19 mouse cellular contexts compared by ENCODE assay signal in the genomic region with DNA sequence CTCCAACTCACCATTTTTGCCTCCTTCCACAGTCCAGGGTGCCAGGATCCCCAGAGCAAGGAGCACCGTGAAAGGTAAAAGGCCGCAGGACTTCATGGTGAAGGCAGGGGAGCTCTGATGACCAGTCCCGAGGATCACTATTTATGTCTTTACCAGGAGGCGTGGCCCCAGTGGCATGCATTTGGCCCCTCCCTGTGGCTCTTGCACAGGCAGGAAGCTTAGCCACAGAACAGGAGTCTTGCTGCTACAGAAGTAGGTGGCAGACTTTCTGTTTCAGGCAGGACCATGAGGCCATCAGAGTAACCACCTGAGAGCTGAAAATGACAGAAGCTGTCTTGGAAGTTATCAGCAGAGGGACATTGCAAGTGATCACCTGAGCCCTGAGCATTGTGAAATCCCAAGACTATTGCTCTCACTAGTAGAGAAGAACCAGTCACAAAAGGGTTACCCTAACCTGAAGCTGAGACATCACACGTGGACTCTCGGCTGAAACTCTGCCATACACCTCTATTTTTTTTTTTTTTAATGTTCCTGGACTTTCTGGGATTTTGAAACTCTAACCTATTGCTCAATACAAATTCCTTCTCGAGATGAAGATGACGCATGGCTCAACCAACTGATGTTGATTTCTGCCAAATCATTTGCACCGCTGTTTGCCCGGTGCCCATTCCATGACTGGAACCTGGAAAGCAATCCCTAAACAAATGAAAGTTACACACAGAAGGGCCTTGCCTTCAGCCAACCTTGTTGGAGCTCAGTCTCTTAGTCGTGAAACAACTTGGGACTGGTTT. TPM values are rescaled to one million over a fixed set of nuclear protein-coding genes. Genes with fewer than 3 reads are reported as not detected.
DNase-seq lines count a peak whose midpoint lies in the region; ATAC-seq and TF ChIP-seq lines count a peak whose summit lies in the region.
"Had no signal": no experiment of that assay in that cellular context is flagged by ENCODE, and none has a peak within 500 bp of the region (broad histone marks: within the 10 kb centered on the region; RNA-seq: fewer than 3 reads in every experiment).

No protein-coding gene starts in this region.

- peak; percentile 37 for ATAC-seq in Patski
- ATAC-seq in neutrophil, adult 5-6 weeks (ENCODE audit: extremely low read depth, insufficient number of reproducible peaks, low FRiP score, poor library complexity, severe bottlenecking): peak; percentile 92
- ATAC-seq in frontal cortex, adult (ENCODE audit: low TSS enrichment): no peak
- ATAC-seq: forebrain, embryonic 15.5 days had no signal

- POLR2A ChIA-PET in Patski (lab: Charles Lee): no interaction called here

- TF ChIP-seq CTCF in Patski (IDR thresholded peaks at IDR 0.05): no peak

- peak; percentile 27 to 40 for DNase-seq in spleen, postnatal 36 days (ENCODE audit: low spot score in 2 of 2)
- no peak for DNase-seq in spleen, postnatal 14 days (ENCODE audit: low spot score in 2 of 2)
- peak; percentile 49 for DNase-seq in Patski (ENCODE audit: low read depth, low spot score)
- peak; percentile 25 for DNase-seq in lung, postnatal 10 days
- no peak for DNase-seq in urinary bladder, adult 18-20 months (ENCODE audit: low spot score in 2 of 2)
- DNase-seq in ovary, postnatal 10 days (ENCODE audit: low spot score): no peak
- DNase-seq: cerebellum, postnatal 25 days; gastrocnemius, postnatal 36 days; kidney, postnatal 14 days; right cerebral cortex, adult 18-20 months had no signal

- H3K27me3 ChIP-seq in Patski: no peaks in the 10 kb centered on the region
- H3K27me3 ChIP-seq: forebrain, embryonic 15.5 days; neural tube, embryonic 12.5 days had no signal

- CTCF ChIA-PET in Patski (lab: Charles Lee): interaction anchor here (1.5 to 3.2 kb wide), 3 partner anchors 28 to 33 kb away, joined by 3 to 11 read pairs (median 4); a partner anchor contains a TSS

- in situ Hi-C loops in Patski (cut with MboI; ENCODE audit: low pct_unique_long_range_greater_than_20kb): no loop called here

RNA-seq across cellular contexts. Expression of a gene that starts 23.8 kb away (rescaled TPM):
- not detected for polyA plus RNA-seq in Patski (2021)
- total RNA-seq in neutrophil, adult 5-6 weeks (2017): not detected in 2 replicates
- total RNA-seq: gastrocnemius, postnatal 36 days; layer of hippocampus, postnatal 14 days had no signal
- polyA plus RNA-seq: brain, embryonic 14.5 days; embryonic facial prominence, embryonic 14.5 days; forebrain, embryonic 15.5 days; heart, postnatal 0 days; limb, embryonic 12.5 days; neural tube, embryonic 12.5 days had no signal

RNA-seq across cellular contexts. Expression of a gene that starts 32.5 kb away (rescaled TPM):
- 149 TPM for polyA plus RNA-seq in Patski (2021)
- total RNA-seq in neutrophil, adult 5-6 weeks (2017): 327 and 410 TPM in 2 replicates
- polyA plus RNA-seq: forebrain, embryonic 15.5 days; neural tube, embryonic 12.5 days had no signal

RNA-seq across cellular contexts. Expression of a gene that starts 39.8 kb away (rescaled TPM):
- not detected for polyA plus RNA-seq in Patski (2021)
- not detected in 2 replicates for total RNA-seq in neutrophil, adult 5-6 weeks (2017)
- total RNA-seq: gastrocnemius, postnatal 36 days; layer of hippocampus, postnatal 14 days had no signal
- polyA plus RNA-seq: brain, embryonic 14.5 days; embryonic facial prominence, embryonic 14.5 days; forebrain, embryonic 15.5 days; heart, postnatal 0 days; limb, embryonic 12.5 days; neural tube, embryonic 12.5 days had no signal

RNA-seq across cellular contexts. Expression of a gene that starts 46.6 kb away (rescaled TPM):
- 0.06 TPM for polyA plus RNA-seq in Patski (2021)
- 0.37 and 0.47 TPM in 2 replicates for total RNA-seq in neutrophil, adult 5-6 weeks (2017)
- total RNA-seq: gastrocnemius, postnatal 36 days had no signal

RNA-seq across cellular contexts. Expression of a gene that starts 48.6 kb away (rescaled TPM):
- 0.10 TPM for polyA plus RNA-seq in Patski (2021)
- total RNA-seq in neutrophil, adult 5-6 weeks (2017): 0.12 TPM in 1 of 2 replicates, not detected in the other

Comparison
In these comparisons a context has a peak if more than half of its experiments do, and no peak if none do; other contexts are left out.
1. DNase-seq: peak in spleen, postnatal 36 days (2 of 2), Patski (single experiment) and lung, postnatal 10 days (single experiment); none in spleen, postnatal 14 days (0 of 2), urinary bladder, adult 18-20 months (0 of 2) and ovary, postnatal 10 days (single experiment).